Mouse (Mus musculus) T-helper 17 cell (primary cell): ENCODE measurements around the gene Nodal.
"Not testable (repeated sequence)": the region's sequence is repeated elsewhere in the genome, so short reads cannot be mapped to it uniquely, and the experiment has no call there.

ENCODE experiments used
- in situ Hi-C, 2 experiments: fragments of 300-600 bp; cut with MboI, MseI; formaldehyde crosslinking; loops; 1 replicate in 1 of 2; 2 replicates in 1 of 2; pipeline ENCODE4 v1.15.1; 2025; ENCODE audit warnings: high pct_unique_total_duplicates in 2 of 2

The Nodal gene

DNA sequence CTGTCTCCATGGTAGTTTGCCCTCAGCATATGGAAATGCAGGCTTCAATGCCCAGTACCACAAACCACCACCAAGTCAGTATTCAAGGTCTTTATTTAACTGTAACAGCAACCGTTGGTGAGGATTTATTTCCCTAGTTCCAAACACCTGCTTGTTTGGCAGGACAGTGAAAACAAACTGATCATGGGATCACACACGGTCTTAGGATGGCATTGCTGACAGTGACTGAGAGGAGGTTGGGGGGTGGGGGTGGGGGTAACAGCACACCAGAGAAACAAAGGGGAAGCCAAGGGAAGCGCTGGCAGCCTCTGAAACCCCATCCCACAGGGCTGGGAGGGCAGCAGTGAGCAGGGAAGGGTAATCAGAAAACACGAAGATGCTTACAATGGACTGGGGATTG, 10.6 kb downstream of the Nodal start:
- in situ Hi-C loops: no loop called here

GRCm38 (mm10) chr10:61429043-61429442, 11.3 kb downstream of the Nodal start:
- in situ Hi-C loops: no loop called here

DNA sequence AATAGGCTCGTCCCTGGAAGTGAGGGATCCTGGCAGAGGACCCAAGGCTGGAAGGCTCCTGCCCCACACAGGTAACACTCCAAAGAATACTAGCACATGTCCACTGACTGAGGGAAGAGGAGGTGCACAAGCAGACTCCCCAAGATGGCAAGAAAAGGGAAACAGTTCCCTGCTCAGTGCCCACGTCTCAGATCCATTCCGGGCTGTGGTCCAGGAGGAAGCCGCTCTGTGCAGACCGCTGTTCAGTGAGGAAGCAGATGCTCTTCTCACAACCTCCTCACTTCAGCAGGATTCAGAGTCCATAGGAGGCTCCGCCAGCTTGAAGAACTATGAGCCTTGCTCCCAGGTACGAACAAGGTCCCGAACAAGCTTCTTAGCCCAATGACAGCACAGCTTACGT, 13.6 kb downstream of the Nodal start:
- in situ Hi-C loops: no loop called here

DNA sequence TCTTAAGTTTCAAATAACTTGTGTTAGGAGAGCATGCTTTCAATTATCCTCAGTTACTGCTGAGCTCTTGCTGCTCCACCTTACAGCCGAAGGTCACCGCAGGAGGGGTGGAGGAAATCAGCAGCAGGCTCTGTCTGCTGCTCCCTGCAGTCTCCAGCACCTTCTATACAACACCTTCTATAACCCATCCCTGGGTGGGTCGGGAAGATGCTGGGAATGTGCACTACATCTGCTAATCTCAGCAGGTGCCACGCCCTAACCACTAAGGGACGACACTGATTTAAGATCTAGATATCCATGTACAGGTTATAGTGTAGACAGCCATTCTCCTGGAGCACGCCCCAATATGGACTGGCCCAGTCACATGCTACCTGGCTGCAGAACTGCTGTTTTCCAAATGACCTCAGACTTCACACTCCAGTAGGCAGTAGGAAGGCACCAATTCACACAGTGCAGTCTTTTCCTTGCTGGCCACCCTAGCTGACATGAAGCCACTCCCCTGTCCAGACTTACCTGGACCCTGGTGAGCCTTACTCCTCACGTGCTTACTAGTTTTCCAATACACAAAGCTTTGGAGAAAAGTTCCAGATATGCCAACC, 22.5 kb downstream of the Nodal start:
- in situ Hi-C loops: loop anchor here in 1 of 2 experiments (10.0 kb wide), 1 partner anchor 1014 kb away; no protein-coding TSS in a partner anchor

- in situ Hi-C loops: loop anchor here in 1 of 2 experiments (10.0 kb wide), 1 partner anchor 1011 kb away; no protein-coding TSS in a partner anchor
Observed at GRCm38 (mm10) chr10:61443456-61443855, 25.7 kb downstream of the Nodal start.

DNA sequence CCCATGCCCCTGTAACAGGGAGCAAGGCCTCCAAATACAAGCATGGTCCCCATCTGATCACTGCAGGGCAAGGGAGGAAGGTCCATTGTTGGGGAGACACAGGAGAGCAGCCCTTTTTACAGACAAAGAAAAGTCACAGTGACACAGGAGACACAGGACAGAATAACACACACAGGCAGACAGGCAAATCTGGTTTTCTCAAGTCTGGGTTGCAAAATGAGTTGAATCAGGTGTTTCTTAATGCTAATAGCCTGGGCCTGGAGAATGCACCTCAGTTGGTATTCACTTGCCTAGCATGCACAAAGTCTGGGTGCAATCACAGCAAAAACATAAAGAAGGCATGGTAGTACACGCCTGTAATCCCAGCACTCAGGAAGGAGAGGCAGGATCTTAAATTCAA, 26.1 kb downstream of the Nodal start:
- in situ Hi-C loops: loop anchor here in 1 of 2 experiments (10.0 kb wide), 1 partner anchor 1011 kb away; no protein-coding TSS in a partner anchor

GRCm38 (mm10) chr10:61445016-61445415, 27.2 kb downstream of the Nodal start:
- in situ Hi-C loops: loop anchor here in 1 of 2 experiments (10.0 kb wide), 1 partner anchor 1010 kb away; no protein-coding TSS in a partner anchor

- in situ Hi-C loops: loop anchor here in 1 of 2 experiments (10.0 kb wide), 1 partner anchor 1007 kb away; no protein-coding TSS in a partner anchor
Observed at GRCm38 (mm10) chr10:61447581-61448353, 30.0 kb downstream of the Nodal start.

- in situ Hi-C loops: loop anchor here in 1 of 2 experiments (10.0 kb wide), 1 partner anchor 1006 kb away; no protein-coding TSS in a partner anchor
Observed at GRCm38 (mm10) chr10:61448834-61449233, 31.1 kb downstream of the Nodal start.

- in situ Hi-C loops: no loop called here
Observed at GRCm38 (mm10) chr10:61451463-61451930, 33.7 kb downstream of the Nodal start.

- in situ Hi-C loops: no loop called here
Observed at GRCm38 (mm10) chr10:61451931-61452617, 34.3 kb downstream of the Nodal start.

DNA sequence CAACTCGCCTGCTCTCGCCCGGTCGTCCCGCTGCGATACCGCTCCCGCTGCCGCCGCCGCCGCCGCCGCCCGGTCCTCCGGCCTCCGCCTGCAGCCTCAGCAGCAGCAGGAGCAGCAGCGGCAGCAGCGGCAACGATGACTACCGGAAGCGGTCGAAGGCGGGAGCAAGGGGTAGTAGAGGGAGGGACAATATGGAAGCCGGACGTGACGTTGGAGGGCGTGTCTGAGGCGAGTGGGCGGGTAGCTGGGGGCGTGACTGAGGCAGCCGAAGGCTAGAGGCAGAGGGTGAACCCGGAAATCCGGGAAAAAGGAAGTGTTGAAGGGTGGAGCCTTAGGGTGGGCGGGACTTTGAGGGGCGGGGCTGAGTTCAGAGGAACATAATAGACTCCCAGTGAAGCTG, 34.9 kb downstream of the Nodal start, which contains the start of gene Eif4ebp2:
Gene Eif4ebp2, minus strand, starts transcription at position 17 of the 400 bp plus-strand sequence.
- in situ Hi-C loops: no loop called here

GRCm38 (mm10) chr10:61453171-61453570, 35.4 kb downstream of the Nodal start:
- in situ Hi-C loops: not testable (repeated sequence)

DNA sequence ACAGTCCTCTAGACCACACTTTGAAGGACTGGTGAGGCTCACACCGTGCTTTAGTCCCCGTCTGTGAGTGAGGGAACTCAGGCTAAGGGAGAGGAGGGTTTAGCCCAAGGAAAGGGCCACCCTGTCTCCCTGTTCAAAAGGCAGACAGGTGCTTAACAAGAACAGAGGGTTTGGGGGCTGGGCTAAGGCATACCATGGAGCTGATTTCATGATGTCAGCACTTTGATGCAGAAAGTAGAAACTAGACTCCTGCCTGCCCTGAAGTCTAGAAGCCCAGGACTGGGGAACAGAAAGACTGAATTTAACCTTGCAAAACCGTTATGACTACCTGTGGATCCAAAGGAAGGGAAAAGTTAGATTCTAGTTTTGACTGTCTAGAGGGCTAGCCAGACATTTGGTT, 39.4 kb downstream of the Nodal start:
- in situ Hi-C loops: no loop called here

DNA sequence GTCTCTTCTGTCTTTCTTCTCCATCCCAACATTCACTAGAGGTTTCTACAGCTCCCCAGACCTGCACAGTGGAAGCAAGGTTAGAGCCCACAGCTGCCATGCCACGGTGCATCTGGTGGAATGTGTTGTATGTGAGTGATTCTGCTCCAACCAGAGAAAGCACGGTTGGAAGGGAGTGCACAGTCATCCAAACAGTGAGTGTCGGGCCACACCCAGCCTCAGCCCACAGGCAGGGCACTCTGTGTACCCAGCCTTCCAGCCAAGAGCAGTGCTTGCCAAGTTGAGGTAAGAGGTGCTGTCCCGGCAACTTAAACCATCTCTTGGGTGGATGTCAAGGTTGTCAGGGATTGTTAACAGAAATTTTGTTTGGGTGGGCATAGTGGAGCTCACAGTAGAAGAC, 47.2 kb downstream of the Nodal start:
- in situ Hi-C loops: no loop called here

DNA sequence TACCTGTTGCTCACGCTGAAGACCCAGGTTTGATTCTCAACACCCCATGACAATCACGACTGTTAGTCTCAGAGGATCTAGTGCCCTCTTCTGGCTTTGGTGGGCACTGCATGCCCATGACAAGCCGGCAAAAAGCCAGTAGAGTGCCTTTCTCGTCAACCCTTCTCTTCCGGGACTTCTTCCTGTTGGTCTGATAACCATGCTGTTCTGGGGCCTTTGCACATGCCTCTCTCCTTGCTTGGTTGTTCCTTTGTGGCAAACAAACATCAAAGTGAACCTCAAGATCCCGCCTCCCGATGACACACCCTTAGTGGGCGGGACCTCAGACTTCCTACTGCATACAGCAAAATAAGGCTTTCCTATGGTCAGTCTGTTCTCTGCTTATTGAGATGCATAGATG, 48.5 kb downstream of the Nodal start:
- in situ Hi-C loops: no loop called here

DNA sequence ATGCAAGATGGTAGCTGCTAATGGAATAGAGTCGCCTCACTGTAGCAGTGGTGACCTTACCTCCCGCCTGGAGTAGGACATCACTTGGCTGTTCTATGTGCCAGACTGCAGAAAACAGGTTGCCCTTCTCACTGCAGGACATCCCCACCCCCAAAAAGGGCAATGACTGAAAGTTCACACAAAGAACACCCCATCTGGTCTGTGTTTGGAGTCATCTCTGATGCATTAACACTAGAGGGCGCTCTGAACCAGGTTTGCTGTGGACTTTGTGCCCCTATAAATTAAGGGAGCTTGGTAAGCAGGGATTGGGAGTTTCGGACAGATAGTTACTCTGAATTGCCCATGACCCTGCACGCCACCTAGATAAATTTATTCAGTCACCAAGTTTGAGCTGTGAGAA, 49.1 kb downstream of the Nodal start:
- in situ Hi-C loops: no loop called here

DNA sequence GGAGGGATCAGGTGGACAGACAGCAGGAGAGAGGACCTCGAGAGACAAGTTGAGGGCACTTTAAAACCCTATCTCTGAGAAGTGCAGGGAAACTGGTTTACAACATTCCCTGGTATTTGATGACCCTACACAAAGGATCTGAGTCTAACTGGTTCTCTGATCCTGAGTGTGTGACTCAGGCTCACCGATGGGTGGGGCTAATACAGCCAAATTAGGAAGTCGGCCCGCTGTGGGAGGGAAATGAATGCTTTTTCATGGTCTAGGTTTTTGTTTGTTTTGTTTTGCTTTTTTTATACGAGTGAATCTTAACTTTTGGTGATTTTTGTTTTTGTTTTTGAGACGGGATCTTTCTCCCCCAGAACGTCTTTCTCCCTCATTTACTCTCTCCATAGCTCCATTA, 51.1 kb downstream of the Nodal start:
- in situ Hi-C loops: no loop called here

GRCm38 (mm10) chr10:61473640-61474039, 55.9 kb downstream of the Nodal start:
- in situ Hi-C loops: no loop called here

DNA sequence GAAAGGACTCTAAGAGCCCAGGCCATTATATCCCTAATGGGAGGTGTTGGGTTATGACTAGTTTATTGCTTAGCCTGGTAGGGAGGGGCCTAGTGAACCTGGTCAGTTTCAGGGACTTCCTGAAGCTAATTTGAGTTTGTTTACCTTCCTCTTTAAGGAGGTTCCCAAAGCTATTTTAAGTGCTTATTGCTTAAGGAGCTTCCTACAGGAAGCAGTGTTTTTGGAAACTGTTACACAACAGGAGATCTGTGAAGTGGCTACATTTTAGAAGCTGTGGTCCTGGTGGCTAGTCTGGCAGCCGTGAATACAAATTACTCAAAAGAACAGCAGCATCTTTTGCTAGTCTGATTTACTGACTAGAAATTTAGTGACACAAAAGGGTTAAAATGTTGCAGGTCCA, 56.6 kb downstream of the Nodal start:
- in situ Hi-C loops: no loop called here
